Mouse (Mus musculus) cortical plate, adult 2 months (tissue): ENCODE results near the gene Nrxn1. TPM values are rescaled to one million over a fixed set of nuclear protein-coding genes. Genes with fewer than 3 reads are reported as not detected.
A peak's percentile ranks its signal among the peaks of the same experiment; 100 is the strongest.

Experiments
- H3K27ac ChIP-seq: fragments of 200-500 bp; 2 replicates; pipeline ENCODE4 v1.5.1; 2012; ENCODE audit warnings: low read length, control low read depth, inconsistent platforms; ENCODE audit not compliant: insufficient read depth
- H3K4me1 ChIP-seq: fragments of 200-500 bp; 2 replicates; pipeline ENCODE4 v1.6.1; 2011; ENCODE audit warnings: low read length; ENCODE audit not compliant: control insufficient read depth, insufficient read depth
- H3K4me3 ChIP-seq: fragments of 200-500 bp; 2 replicates; pipeline ENCODE4 v1.5.1; 2011; ENCODE audit warnings: mild to moderate bottlenecking, low read length, control low read depth; ENCODE audit not compliant: insufficient read depth
- CTCF ChIP-seq: fragments of 200-500 bp; IDR thresholded peaks from 2 replicates; pipeline ENCODE4 v1.5.1; 2011; ENCODE audit warnings: mild to moderate bottlenecking, control low read depth, low read length; ENCODE audit not compliant: insufficient read depth; ENCODE audit errors: extremely low read depth
- POLR2A ChIP-seq: fragments of 200-500 bp; IDR thresholded peaks from 2 replicates; pipeline ENCODE4 v1.6.1; 2011; ENCODE audit warnings: mild to moderate bottlenecking, low read length, control low read depth; ENCODE audit not compliant: insufficient read depth; ENCODE audit errors: extremely low read depth
- polyA plus RNA-seq: library from polyadenylated mRNA; depleted of rRNA; stranded (reverse); fragments of >200 nt; gene quantifications from 2 replicates; pipeline ENCODE4 v1.2.3, GENCODE M21; 2012

Nrxn1 gene
- polyA plus RNA-seq, 1 experiment: 244 TPM

DNA sequence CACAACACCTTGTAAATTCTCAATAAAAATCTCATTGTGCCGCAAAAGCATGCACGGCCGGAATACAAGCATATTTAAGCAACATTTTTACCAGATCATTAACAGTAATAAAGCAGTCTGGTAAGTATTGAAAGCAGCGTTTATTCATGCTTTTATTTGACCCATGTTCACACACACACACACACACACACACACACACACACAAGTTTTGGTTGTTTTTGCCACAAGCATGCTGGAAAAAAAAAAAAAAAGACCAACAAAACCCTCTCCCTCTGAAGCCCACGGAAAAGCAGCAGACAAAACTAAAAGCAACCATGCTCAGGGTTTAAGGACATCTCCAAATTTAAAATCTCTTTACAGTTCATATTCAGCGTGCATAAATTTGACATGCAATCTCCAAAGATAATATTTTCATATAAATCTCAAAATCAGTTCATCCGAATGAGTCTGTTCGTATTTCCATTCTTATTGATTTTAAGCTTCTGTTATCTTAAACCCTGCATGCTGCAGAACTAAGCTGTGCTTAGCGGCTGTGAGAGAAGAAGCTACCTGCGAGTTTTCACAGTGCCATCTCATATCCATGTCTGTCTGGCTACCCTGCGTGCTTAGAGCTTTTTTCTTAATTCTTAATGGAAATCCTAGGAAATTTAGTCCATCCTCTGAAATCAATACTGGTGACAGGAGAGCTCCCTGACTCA is 1005.1 kb downstream of the Nrxn1 start:
- Histone ChIP-seq H3K4me3 (peak overlapping the region; percentile 25), H3K4me1 (no peaks in the 10 kb centered on the region), H3K27ac (peak overlapping the region; percentile 91; the same call in 1 of the 2 replicates)
- no peak for TF ChIP-seq CTCF
- no peak for TF ChIP-seq POLR2A

- H3K27ac ChIP-seq: no peak overlapping the region
- peak overlapping the region; percentile 25 for H3K4me3 ChIP-seq
- TF ChIP-seq POLR2A (0 out of 2 replicates have a peak, but pooled peaks have one; percentile 32), CTCF (no peak)
- H3K4me1 ChIP-seq: no peaks in the 10 kb centered on the region
These were observed 1006.0 kb downstream of the Nrxn1 start for GRCm38 (mm10) chr17:90086826-90087225.

DNA sequence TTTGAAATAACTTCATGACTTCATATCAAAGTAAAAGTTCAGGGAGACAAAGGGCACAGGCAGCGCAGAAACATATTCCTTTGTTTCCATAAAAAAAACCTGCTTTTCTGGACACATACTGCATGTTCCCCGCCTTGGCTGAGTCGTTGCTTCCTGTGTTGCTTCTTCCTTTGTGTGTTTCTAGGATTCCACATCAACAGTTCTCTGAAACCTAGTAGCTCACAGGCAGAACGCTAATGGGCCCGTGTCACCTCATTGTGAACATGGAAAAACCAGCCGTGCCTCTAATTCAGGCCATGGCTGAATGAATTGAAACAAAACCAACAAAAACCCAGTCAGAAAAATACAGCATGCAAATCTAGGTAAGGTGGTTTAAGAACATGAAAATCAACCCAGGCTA is 1013.9 kb downstream of the Nrxn1 start:
- H3K27ac ChIP-seq: no peak overlapping the region
- peaks cover 6% of the 10 kb centered on the region; the same call in 1 of the 2 replicates for H3K4me1 ChIP-seq
- H3K4me3 ChIP-seq: no peak overlapping the region
- TF ChIP-seq POLR2A: no peak
- TF ChIP-seq CTCF: no peak

GRCm38 (mm10) chr17:90078488-90078887 is 1014.4 kb downstream of the Nrxn1 start:
- Histone ChIP-seq H3K4me3 (no peak overlapping the region), H3K27ac (no peak overlapping the region), H3K4me1 (peaks cover 6% of the 10 kb centered on the region; the same call in 1 of the 2 replicates)
- no peak for TF ChIP-seq CTCF
- no peak for TF ChIP-seq POLR2A

DNA sequence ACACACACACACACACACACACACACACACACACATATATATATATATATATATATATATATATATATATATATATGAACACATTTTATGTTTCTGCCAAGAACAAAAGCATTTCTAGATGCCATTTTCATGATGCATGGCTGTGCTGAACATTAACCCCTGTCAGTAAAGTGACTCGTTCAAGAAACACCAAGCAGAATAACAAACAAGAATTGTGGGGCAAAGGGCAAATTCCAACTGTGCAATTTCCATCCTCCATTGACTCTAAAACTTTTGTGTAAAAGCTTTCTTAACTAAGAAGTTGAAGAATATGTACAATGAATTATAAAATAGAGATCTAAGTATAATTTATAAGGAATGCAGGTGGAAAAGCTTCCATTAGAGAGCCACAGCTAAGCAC is 1030.0 kb downstream of the Nrxn1 start:
- no peak overlapping the region for H3K27ac ChIP-seq

DNA sequence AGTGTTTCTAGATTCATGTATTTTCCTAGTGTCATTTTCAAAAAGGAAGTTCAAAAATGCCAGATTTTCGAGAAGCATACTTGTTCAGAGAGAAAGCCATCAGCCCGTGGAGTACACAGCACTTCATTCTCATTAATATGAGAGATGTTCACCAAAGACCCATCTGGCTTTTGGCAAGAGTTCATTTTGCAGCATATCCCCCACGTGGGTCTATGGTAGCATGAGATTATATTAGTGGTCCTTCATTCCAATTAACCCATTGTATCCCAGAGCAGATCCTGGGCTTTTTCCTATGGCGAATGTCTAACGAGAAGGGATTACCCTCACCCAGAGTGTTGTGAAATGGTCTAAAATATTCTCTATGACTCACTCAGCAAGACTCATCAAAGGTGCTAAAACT is 1032.0 kb downstream of the Nrxn1 start:
- peaks cover 1% of the 10 kb centered on the region for H3K4me1 ChIP-seq
- peak overlapping the region; percentile 22; the same call in 1 of the 2 replicates for H3K27ac ChIP-seq
- TF ChIP-seq POLR2A (no peak), CTCF (no peak)
- no peak overlapping the region for H3K4me3 ChIP-seq

More for the DNA sequence above, 1030.0 kb downstream of the Nrxn1 start:
- Histone ChIP-seq H3K4me3 (no peak overlapping the region), H3K4me1 (peaks cover 1% of the 10 kb centered on the region)
- no peak for TF ChIP-seq POLR2A
- no peak for TF ChIP-seq CTCF

- H3K4me3 ChIP-seq: no peak overlapping the region
- H3K4me1 ChIP-seq: peaks cover under 1% of the 10 kb centered on the region
- TF ChIP-seq CTCF: no peak
- no peak for TF ChIP-seq POLR2A
- no peak overlapping the region for H3K27ac ChIP-seq
These were observed 1032.7 kb downstream of the Nrxn1 start for GRCm38 (mm10) chr17:90060168-90060567.

DNA sequence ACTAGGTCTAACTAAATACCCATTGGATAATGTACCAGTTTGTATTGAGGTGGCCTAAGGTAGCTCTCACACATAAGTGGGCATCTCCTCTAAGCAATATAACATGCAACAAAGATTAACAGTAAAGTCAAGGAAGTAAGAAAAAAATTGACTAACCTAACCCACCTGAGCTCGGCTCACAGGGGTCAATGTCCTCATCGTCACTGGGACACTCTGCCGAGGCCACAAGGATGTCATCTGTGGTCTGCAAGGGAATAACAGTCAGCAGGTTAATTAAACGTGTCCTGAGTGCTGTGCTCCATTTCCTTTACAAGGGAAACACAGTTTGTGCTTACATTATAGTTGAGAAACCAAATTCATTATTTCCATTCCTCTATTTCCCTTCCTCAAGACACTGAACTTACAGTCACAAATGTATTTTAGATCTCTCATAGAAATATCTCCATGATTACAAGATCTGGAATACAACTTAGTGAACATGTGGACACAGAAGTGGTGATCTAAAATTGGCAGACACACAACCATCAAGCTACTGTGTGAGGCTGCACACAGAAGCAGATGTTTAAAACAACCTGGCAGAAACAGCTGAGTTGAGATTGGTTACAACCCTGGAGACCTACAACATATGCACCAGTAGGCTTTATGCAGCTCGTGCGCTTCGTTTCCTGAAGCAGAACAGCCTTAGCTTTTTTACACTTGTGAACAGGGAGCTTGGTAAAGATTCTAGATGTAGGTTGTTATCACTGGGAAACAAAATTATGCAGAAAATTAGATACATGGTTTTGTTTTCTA is 1033.4 kb downstream of the Nrxn1 start:
- Histone ChIP-seq H3K4me3 (no peak overlapping the region), H3K4me1 (no peaks in the 10 kb centered on the region; the same call in 1 of the 2 replicates), H3K27ac (no peak overlapping the region)
- TF ChIP-seq POLR2A (no peak), CTCF (no peak)

GRCm38 (mm10) chr17:90054312-90054711 is 1038.6 kb downstream of the Nrxn1 start:
- TF ChIP-seq POLR2A (no peak), CTCF (no peak)
- Histone ChIP-seq H3K27ac (no peak overlapping the region), H3K4me1 (no peaks in the 10 kb centered on the region), H3K4me3 (no peak overlapping the region)

GRCm38 (mm10) chr17:90039316-90039715 is 1053.6 kb downstream of the Nrxn1 start:
- H3K27ac ChIP-seq: no peak overlapping the region
- no peak overlapping the region for H3K4me3 ChIP-seq
- H3K4me1 ChIP-seq: no peaks in the 10 kb centered on the region
- TF ChIP-seq POLR2A: no peak

- Histone ChIP-seq H3K4me3 (no peak overlapping the region), H3K27ac (no peak overlapping the region), H3K4me1 (no peaks in the 10 kb centered on the region)
- no peak for TF ChIP-seq CTCF
- no peak for TF ChIP-seq POLR2A
These were observed 1060.5 kb downstream of the Nrxn1 start for GRCm38 (mm10) chr17:90032416-90032815.
